Mouse (Mus musculus): Measurements from ENCODE around the gene Elavl1. TPM values are rescaled to one million over a fixed set of nuclear protein-coding genes. Genes with fewer than 3 reads are reported as not detected.

The Elavl1 gene
- total RNA-seq, 2 experiments from 2014 or later: 74.7 to 150 TPM

Other genes starting within 250 kb of the Elavl1 start
- gene Cd209f, start 219.6 kb downstream of the Elavl1 start, total RNA-seq (2015): not detected in 2 replicates
- gene Cd209f, start 219.6 kb downstream of the Elavl1 start, total RNA-seq (2017): 0.30 TPM in 1 of 2 replicates, not detected in the other
- 0.22 TPM in 1 of 2 replicates, not detected in the other for gene Cd209g, start 191.3 kb downstream of the Elavl1 start, total RNA-seq (2015)
- not detected in 2 replicates for gene Cd209g, start 191.3 kb downstream of the Elavl1 start, total RNA-seq (2017)
- gene Evi5l, start 158.8 kb downstream of the Elavl1 start, total RNA-seq (2015): 3.3 and 3.5 TPM in 2 replicates
- 6.2 and 7.5 TPM in 2 replicates for gene Evi5l, start 158.8 kb downstream of the Elavl1 start, total RNA-seq (2017)
- gene Prr36, start 108.0 kb downstream of the Elavl1 start, total RNA-seq (2015): 0.32 and 0.46 TPM in 2 replicates
- 0.04 and 0.14 TPM in 2 replicates for gene Prr36, start 108.0 kb downstream of the Elavl1 start, total RNA-seq (2017)
- gene Lrrc8e, start 98.6 kb downstream of the Elavl1 start, total RNA-seq (2015): not detected in 2 replicates
- not detected in 2 replicates for gene Lrrc8e, start 98.6 kb downstream of the Elavl1 start, total RNA-seq (2017)
- 29.7 and 34.2 TPM in 2 replicates for gene Map2k7, start 86.7 kb downstream of the Elavl1 start, total RNA-seq (2015)
- gene Map2k7, start 86.7 kb downstream of the Elavl1 start, total RNA-seq (2017): 29.2 and 29.4 TPM in 2 replicates
- 1.2 and 2.6 TPM in 2 replicates for gene Gm49320, start 86.5 kb downstream of the Elavl1 start, total RNA-seq (2015)
- gene Gm49320, start 86.5 kb downstream of the Elavl1 start, total RNA-seq (2017): not detected in 2 replicates
- 2.5 and 3.9 TPM in 2 replicates for gene Tgfbr3l, start 77.2 kb downstream of the Elavl1 start, total RNA-seq (2015)
- 2.3 and 2.8 TPM in 2 replicates for gene Tgfbr3l, start 77.2 kb downstream of the Elavl1 start, total RNA-seq (2017)
- gene Snapc2, start 72.3 kb downstream of the Elavl1 start, total RNA-seq (2015): 18.3 and 22.3 TPM in 2 replicates
- gene Snapc2, start 72.3 kb downstream of the Elavl1 start, total RNA-seq (2017): 8.4 and 12.0 TPM in 2 replicates
- 2.8 and 4.2 TPM in 2 replicates for gene Ctxn1, start 66.1 kb downstream of the Elavl1 start, total RNA-seq (2015)
- 0.81 TPM in 1 of 2 replicates, not detected in the other for gene Ctxn1, start 66.1 kb downstream of the Elavl1 start, total RNA-seq (2017)
- 65.6 and 89.1 TPM in 2 replicates for gene Timm44, start 49.5 kb downstream of the Elavl1 start, total RNA-seq (2015)
- gene Timm44, start 49.5 kb downstream of the Elavl1 start, total RNA-seq (2017): 128 and 146 TPM in 2 replicates
- 20.5 and 20.6 TPM in 2 replicates for gene Ccl25, start 203 bp downstream of the Elavl1 start, total RNA-seq (2015)
- 4.6 and 13.4 TPM in 2 replicates for gene Ccl25, start 203 bp downstream of the Elavl1 start, total RNA-seq (2017)
- 1.8 and 3.2 TPM in 2 replicates for gene Cers4, start 167.6 kb upstream of the Elavl1 start, total RNA-seq (2015)
- 0.67 and 3.2 TPM in 2 replicates for gene Cers4, start 167.6 kb upstream of the Elavl1 start, total RNA-seq (2017)

Measured in megakaryocyte progenitor cell, adult 5-6 weeks (primary cell).